Mouse (Mus musculus): ENCODE results near the gene Cyp4v3.

DNA sequence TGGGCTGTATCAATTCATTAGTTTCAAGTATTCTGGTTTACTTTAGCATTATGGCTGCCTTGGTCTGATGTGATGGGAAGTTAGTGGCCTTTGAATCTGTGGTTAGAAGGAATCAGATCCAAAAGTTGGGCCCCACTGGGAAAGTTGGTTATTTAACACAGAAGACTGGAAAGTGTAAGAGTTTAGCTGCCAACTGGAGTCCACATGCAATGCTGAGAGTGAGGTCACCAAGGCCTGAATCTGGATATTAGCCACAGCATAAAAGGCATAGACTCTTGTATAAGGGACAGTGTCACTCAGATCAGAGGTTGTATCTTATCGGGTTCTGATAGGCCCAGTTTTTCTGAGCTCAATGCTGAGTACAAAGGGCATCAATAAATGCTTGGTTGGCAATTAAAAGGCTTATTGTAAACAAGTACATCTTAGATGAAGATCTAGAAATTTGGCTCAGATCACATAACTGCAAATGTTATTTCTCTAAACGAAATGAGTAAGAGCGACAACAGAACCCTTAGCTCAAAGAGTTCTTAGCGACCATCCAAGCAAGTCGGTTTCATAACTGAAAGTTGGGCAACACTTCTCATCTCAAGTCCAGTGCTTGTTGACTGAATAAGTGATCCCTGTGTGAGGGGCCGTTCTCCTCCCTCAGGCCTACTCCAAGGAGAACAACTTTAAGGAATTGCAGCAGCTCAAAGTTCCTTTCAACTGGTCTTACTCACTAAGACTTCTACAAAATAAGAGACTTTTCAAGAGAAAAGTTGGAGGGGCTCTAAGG, 3.6 kb downstream of the Cyp4v3 start:
- TF ChIP-seq CTCF (IDR thresholded peaks at IDR 0.05; ENCODE audit: low read depth, low read length) = no peak
- TF ChIP-seq GATA1 (IDR thresholded peaks at IDR 0.05; ENCODE audit: borderline replicate concordance, low read length) = no peak
- TF ChIP-seq POLR2AphosphoS5 (IDR thresholded peaks at IDR 0.05; ENCODE audit: insufficient replicate concordance, low read depth, low read length) = no peak
- TF ChIP-seq GATA2 (IDR thresholded peaks at IDR 0.05; ENCODE audit: borderline replicate concordance, low read depth, low read length) = no peak
- TF ChIP-seq TAL1 (conservative IDR thresholded peaks at IDR 0.05; ENCODE audit: low read depth, low read length) = no peak

All from G1E (cell line).